Mouse (Mus musculus) ES-E14 (cell line): ENCODE results near the gene Rbm42. TPM values are rescaled to one million over a fixed set of nuclear protein-coding genes. Genes with fewer than 3 reads are reported as not detected.

Source experiments
- DNase-seq: peaks from one replicate; pipeline ENCODE4 v3.0.0-alpha.2; 2013; ENCODE audit warnings: low read depth, low spot score
- H3K27ac ChIP-seq: 2 replicates; pipeline ENCODE4 v1.5.1; 2012; ENCODE audit warnings: low read depth, mild to moderate bottlenecking, low read length, moderate library complexity, mixed read lengths; ENCODE audit not compliant: poor library complexity, insufficient read depth, severe bottlenecking
- H3K36me3 ChIP-seq: 2 replicates; pipeline ENCODE4 v1.6.1; 2012; ENCODE audit warnings: mild to moderate bottlenecking, low read length, moderate library complexity, mixed read lengths; ENCODE audit not compliant: control insufficient read depth, poor library complexity, insufficient read depth, severe bottlenecking
- H3K4me1 ChIP-seq, 2 experiments: fragments of 150-350 bp in 1 of 2; sonication (generic) in 1 of 2; 2 replicates each; pipeline ENCODE4 v1.6.1; 2012; ENCODE audit warnings: low read length in 2 of 2, mild to moderate bottlenecking in 1 of 2, mixed read lengths in 1 of 2; ENCODE audit not compliant: control insufficient read depth in 2 of 2, insufficient read depth in 2 of 2, poor library complexity in 1 of 2
- H3K4me3 ChIP-seq, 2 experiments: fragments of 150-350 bp in 1 of 2; sonication (generic) in 1 of 2; 2 replicates each; pipeline ENCODE4 v1.5.1; 2012; ENCODE audit warnings: low read length in 2 of 2, low read depth in 1 of 2, mild to moderate bottlenecking in 1 of 2, mixed read lengths in 1 of 2; ENCODE audit not compliant: insufficient read depth in 1 of 2, poor library complexity in 1 of 2, severe bottlenecking in 1 of 2
- H3K9ac ChIP-seq: 2 replicates; pipeline ENCODE4 v1.6.1; 2012; ENCODE audit warnings: low read depth, mild to moderate bottlenecking, low read length, mixed read lengths; ENCODE audit not compliant: poor library complexity, insufficient read depth, severe bottlenecking
- H3K9me3 ChIP-seq: fragments of 150-350 bp; sonication (generic); 2 replicates; pipeline ENCODE4 v1.6.1; 2012; ENCODE audit warnings: low read depth, mild to moderate bottlenecking, low read length; ENCODE audit not compliant: control insufficient read depth, insufficient read depth
- CHD2 ChIP-seq: IDR thresholded peaks from 2 replicates; pipeline ENCODE4 v1.6.1; 2014; ENCODE audit warnings: mild to moderate bottlenecking, low read depth, low read length, inconsistent platforms
- HCFC1 ChIP-seq: IDR thresholded peaks from 2 replicates; pipeline ENCODE4 v1.6.1; 2012; ENCODE audit warnings: low read length, inconsistent platforms, borderline replicate concordance; ENCODE audit not compliant: insufficient read depth
- MAFK ChIP-seq: IDR thresholded peaks from 2 replicates; pipeline ENCODE4 v1.6.1; 2014; ENCODE audit warnings: mild to moderate bottlenecking, low read depth, low read length, inconsistent platforms; ENCODE audit not compliant: insufficient read depth
- ZC3H11A ChIP-seq: IDR thresholded peaks from 2 replicates; pipeline ENCODE4 v1.6.1; 2012; ENCODE audit warnings: low read depth, mild to moderate bottlenecking, inconsistent platforms, low read length, borderline replicate concordance
- ZNF384 ChIP-seq: IDR thresholded peaks from 2 replicates; pipeline ENCODE4 v1.6.1; 2012; ENCODE audit warnings: low read depth, low read length, inconsistent platforms
- in situ Hi-C, 2 experiments: fragments of 600-800 bp; cut with MboI; formaldehyde crosslinking; loops; one replicate each; pipeline ENCODE4 v1.15.1; 2025; ENCODE audit warnings: low sequenced_read_pairs in 2 of 2, inconsistent platforms in 1 of 2; ENCODE audit not compliant: unreplicated experiment in 2 of 2
- total RNA-seq: library from RNA; depleted of rRNA; stranded (reverse); fragments of 300-350 nt; gene quantifications from 2 replicates; pipeline ENCODE4 v1.2.3, GENCODE M21; 2012

Gene Rbm42
- total RNA-seq, 1 experiment = 86.0 TPM

DNA sequence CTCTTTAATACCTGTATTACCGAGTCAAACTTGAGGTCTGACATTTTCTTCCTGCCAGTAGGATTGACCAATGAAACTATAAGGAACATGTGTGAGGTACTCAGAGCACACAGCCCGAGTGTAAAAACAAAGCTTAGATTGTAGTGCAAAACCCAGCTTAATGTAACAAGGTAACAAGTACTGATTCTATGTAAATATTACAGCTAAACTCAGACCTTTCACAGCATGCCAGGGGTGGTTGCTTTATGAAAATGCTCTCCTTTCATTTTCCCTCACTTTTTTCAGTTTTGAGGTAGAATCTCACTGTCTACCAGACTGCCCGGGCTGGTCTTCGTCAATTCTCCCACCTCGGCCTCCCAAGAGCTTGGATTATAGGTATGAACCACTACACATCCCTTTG lies 54.0 kb downstream of the Rbm42 start:
- peaks cover 4 to 27% of the 10 kb centered on the region in 2 experiments for H3K4me1 ChIP-seq
- DNase-seq = no peak
- H3K9ac ChIP-seq = no peak overlapping the region
- H3K9me3 ChIP-seq = no peaks in the 10 kb centered on the region
- H3K36me3 ChIP-seq = no peaks in the 10 kb centered on the region
- no peak for TF ChIP-seq MAFK
- TF ChIP-seq HCFC1 = no peak
- no peak for TF ChIP-seq ZNF384
- TF ChIP-seq CHD2 = no peak
- no peak for TF ChIP-seq ZC3H11A
- in situ Hi-C loops = no loop called here
- no peak overlapping the region for H3K27ac ChIP-seq
- no peak overlapping the region for H3K4me3 ChIP-seq

GRCm38 (mm10) chr7:30594510-30595024 lies 55.5 kb downstream of the Rbm42 start:
- no peaks in the 10 kb centered on the region for H3K36me3 ChIP-seq
- DNase-seq = no peak
- H3K4me3 ChIP-seq = no peak overlapping the region
- in situ Hi-C loops = no loop called here
- no peak overlapping the region for H3K9ac ChIP-seq
- peaks cover 0 to 24% of the 10 kb centered on the region in 2 experiments for H3K4me1 ChIP-seq
- no peak overlapping the region for H3K27ac ChIP-seq
- H3K9me3 ChIP-seq = no peaks in the 10 kb centered on the region
- TF ChIP-seq CHD2 (no peak), HCFC1 (no peak), ZC3H11A (no peak), MAFK (no peak), ZNF384 (no peak)

- in situ Hi-C loops = no loop called here
These were observed 56.3 kb downstream of the Rbm42 start for GRCm38 (mm10) chr7:30593579-30594509.

DNA sequence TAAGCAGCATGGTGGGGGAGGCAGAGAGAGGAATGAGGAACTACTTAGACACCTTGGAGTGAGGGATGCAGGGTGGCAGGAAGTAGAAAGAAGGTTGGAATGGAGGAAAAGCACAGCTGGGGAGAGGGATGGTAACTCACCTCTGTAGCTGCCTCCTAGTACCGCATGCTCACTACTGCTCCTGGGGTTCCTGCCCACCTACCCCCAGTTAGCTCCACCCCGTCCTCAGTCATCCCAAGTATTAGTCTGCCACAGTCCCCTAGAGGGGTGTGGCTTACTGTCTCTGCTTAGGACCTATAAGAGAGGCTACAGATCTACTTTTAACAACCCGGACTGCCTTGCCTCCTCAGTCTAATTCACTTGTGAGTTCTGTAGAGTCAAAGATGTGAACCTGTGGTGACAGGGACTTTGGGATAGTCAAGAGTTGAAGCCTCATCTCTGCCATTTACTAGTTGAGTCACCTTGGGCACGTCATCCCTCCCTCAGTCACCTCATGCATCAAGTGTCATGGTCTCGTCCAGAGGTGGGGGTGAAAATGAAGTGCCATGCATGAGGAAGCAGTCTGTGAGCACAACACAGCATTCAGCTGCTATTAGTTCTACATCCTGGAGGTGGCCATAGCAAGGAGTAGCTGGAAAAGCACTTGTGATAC lies 57.2 kb downstream of the Rbm42 start:
- TF ChIP-seq ZC3H11A = no peak
- TF ChIP-seq MAFK = no peak
- TF ChIP-seq ZNF384 = no peak
- no peak for TF ChIP-seq HCFC1
- no peak for TF ChIP-seq CHD2
- H3K9me3 ChIP-seq = no peaks in the 10 kb centered on the region
- H3K27ac ChIP-seq = no peak overlapping the region
- peaks cover 0 to 24% of the 10 kb centered on the region in 2 experiments; a peak in 3 of 4 replicates for H3K4me1 ChIP-seq
- no peaks in the 10 kb centered on the region for H3K36me3 ChIP-seq
- H3K9ac ChIP-seq = no peak overlapping the region
- in situ Hi-C loops = no loop called here
- DNase-seq = no peak
- H3K4me3 ChIP-seq = 0 out of 4 replicates have a peak overlapping the region, but pooled peaks of 1 of the 2 experiments have one; percentile 10

More at GRCm38 (mm10) chr7:30593579-30594509, 56.3 kb downstream of the Rbm42 start:
- H3K9me3 ChIP-seq = no peaks in the 10 kb centered on the region
- TF ChIP-seq ZNF384 (no peak), CHD2 (no peak), MAFK (no peak), HCFC1 (no peak), ZC3H11A (no peak)
- DNase-seq = no peak
- no peak overlapping the region for H3K9ac ChIP-seq
- no peak overlapping the region for H3K27ac ChIP-seq
- H3K4me1 ChIP-seq = peaks cover 0 to 24% of the 10 kb centered on the region in 2 experiments; a peak in 3 of 4 replicates
- H3K36me3 ChIP-seq = no peaks in the 10 kb centered on the region
- no peak overlapping the region for H3K4me3 ChIP-seq
